Mouse (Mus musculus): ENCODE data around the gene Phf1. TPM values are rescaled to one million over a fixed set of nuclear protein-coding genes. Genes with fewer than 3 reads are reported as not detected.

Phf1 gene
- polyA plus RNA-seq, 1 experiment from 2014 or later = 7.5 TPM

DNA sequence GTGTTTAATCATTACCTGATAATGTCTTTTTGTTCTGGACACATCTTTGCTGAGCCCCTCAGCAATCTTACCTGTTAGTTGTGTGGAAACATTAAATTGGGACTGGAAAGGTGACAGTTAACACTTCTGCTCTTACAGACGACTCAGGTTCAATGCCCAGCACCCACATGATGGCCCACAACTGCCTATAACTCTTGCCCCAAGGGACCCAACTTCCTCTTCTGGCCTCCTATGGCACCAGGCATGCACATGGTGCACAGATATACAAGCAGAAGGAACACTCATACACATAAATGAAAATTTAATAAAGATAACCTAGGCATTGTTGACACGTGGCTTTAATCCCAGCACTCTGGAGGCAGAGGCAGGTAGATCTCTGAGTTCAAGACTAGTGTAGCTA lies 46.6 kb downstream of the Phf1 start:
- Histone ChIP-seq H3K4me1 (ENCODE audit: control insufficient read depth, insufficient read depth, low read length) (peaks cover 13% of the 10 kb centered on the region), H3K4me3 (ENCODE audit: low read length) (no peak overlapping the region), H3K27me3 (ENCODE audit: control insufficient read depth, insufficient read depth, low read length) (no peaks in the 10 kb centered on the region), H3K4me2 (ENCODE audit: low read depth, low read length) (no peak overlapping the region), H3K9ac (ENCODE audit: low read length) (no peak overlapping the region), H3K36me3 (ENCODE audit: control insufficient read depth, insufficient read depth) (peaks cover 32% of the 10 kb centered on the region), H3K27ac (ENCODE audit: low read length) (no peak overlapping the region), H3K9me3 (replicated peaks; ENCODE audit: control insufficient read depth, low read length) (no peaks in the 10 kb centered on the region)
- 62% methylated on average over 2 of the region's 2 CpGs for WGBS
- no peak for ATAC-seq (replicated peaks; ENCODE audit: extremely low read depth, insufficient read depth, low FRiP score)

DNA sequence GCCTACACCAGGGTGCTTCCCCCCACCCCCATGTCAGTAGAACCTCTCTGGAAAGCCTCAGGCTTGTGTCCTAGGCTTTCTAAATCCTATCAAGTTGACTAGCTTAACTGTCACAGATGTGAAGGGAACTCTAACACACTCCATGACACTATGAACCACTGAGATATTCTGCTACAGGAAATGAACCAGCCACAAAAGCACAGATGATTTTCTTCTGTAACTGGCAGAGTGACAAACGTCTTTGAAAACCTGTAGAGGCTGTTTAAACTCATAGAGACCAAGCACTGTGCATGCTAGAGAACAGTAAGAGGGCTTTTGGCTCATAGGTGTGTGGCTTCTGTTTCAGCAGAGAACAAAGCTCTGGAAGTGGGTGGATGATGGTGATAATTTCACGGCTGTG lies 48.2 kb downstream of the Phf1 start:
- Histone ChIP-seq H3K27me3 (ENCODE audit: control insufficient read depth, insufficient read depth, low read length) (no peaks in the 10 kb centered on the region), H3K9me3 (replicated peaks; ENCODE audit: control insufficient read depth, low read length) (no peaks in the 10 kb centered on the region), H3K4me2 (ENCODE audit: low read depth, low read length) (no peak overlapping the region), H3K27ac (ENCODE audit: low read length) (peak overlapping the region; percentile 30; the same call in 1 of the 2 replicates), H3K36me3 (ENCODE audit: control insufficient read depth, insufficient read depth) (peaks cover 16% of the 10 kb centered on the region), H3K9ac (ENCODE audit: low read length) (no peak overlapping the region), H3K4me3 (ENCODE audit: low read length) (no peak overlapping the region), H3K4me1 (ENCODE audit: control insufficient read depth, insufficient read depth, low read length) (0 out of 2 replicates have a peak, but pooled peaks cover 6% of the 10 kb centered on the region)
- WGBS = 50% methylated on average over 2 of the region's 2 CpGs
- ATAC-seq (replicated peaks; ENCODE audit: extremely low read depth, insufficient read depth, low FRiP score) = no peak; the same call in 1 of the 2 replicates

DNA sequence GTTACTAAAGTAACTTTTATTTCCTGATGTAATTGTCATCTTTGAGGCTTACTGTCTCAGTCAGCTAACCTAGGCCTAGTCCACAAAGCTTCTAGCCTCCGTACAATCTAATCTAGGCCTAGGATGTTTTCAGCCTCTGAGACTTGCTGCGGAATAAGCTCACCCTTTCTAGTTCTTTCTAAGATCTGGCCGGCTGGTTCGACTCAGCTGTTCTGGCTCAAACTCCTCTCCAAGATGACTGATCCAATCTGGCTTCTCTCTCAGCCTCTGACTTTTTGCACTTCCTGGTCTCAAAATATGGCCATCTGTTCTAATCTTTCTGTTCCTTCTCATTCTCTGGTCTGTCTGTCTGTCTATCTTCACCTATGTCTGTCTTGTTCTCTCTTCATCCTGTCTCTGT lies 50.5 kb downstream of the Phf1 start:
- Histone ChIP-seq H3K27ac (ENCODE audit: low read length) (no peak overlapping the region), H3K4me1 (ENCODE audit: control insufficient read depth, insufficient read depth, low read length) (0 out of 2 replicates have a peak, but pooled peaks cover 6% of the 10 kb centered on the region), H3K4me2 (ENCODE audit: low read depth, low read length) (no peak overlapping the region), H3K36me3 (ENCODE audit: control insufficient read depth, insufficient read depth) (peaks cover 4% of the 10 kb centered on the region; the same call in 1 of the 2 replicates), H3K4me3 (ENCODE audit: low read length) (no peak overlapping the region), H3K27me3 (ENCODE audit: control insufficient read depth, insufficient read depth, low read length) (no peaks in the 10 kb centered on the region), H3K9ac (ENCODE audit: low read length) (no peak overlapping the region), H3K9me3 (replicated peaks; ENCODE audit: control insufficient read depth, low read length) (no peaks in the 10 kb centered on the region)
- ATAC-seq (replicated peaks; ENCODE audit: extremely low read depth, insufficient read depth, low FRiP score) = no peak
- WGBS = 78% methylated on average over 4 of the region's 4 CpGs

DNA sequence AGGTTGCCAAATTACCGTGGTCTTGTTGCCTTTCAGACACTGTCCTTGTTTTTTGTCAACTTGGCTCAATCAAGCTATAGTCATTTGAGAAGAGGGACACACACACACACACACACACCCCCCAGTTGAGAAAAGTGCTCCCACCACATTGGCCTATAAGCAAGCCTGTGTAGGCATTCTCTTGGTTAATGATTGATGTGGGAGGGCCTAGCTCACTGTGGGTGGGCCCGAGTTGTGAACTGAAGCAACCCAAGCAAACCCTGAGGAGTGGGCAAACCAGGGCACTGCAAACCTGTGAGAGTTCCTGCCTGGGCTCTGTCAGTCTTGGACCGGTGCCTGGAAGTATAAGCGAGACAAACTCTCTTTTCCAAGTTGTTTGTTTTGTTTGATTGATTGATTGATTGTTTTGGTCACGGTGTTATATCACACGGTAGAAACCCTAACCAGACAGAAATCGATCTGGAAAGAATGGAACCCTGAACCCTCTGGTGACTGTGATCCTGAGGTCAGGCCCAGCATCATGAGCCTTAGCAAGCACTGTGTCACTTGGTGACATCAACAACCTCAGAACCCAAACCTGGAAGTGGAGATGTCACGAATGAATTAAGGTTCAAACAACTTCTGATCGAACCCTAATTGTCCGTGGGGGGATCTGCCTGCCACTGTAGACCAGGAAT lies 52.8 kb downstream of the Phf1 start:
- Histone ChIP-seq H3K9me3 (replicated peaks; ENCODE audit: control insufficient read depth, low read length) (no peaks in the 10 kb centered on the region), H3K27me3 (ENCODE audit: control insufficient read depth, insufficient read depth, low read length) (no peaks in the 10 kb centered on the region), H3K4me3 (ENCODE audit: low read length) (no peak overlapping the region), H3K36me3 (ENCODE audit: control insufficient read depth, insufficient read depth) (no peaks in the 10 kb centered on the region), H3K9ac (ENCODE audit: low read length) (no peak overlapping the region), H3K4me1 (ENCODE audit: control insufficient read depth, insufficient read depth, low read length) (0 out of 2 replicates have a peak, but pooled peaks cover 4% of the 10 kb centered on the region), H3K27ac (ENCODE audit: low read length) (no peak overlapping the region), H3K4me2 (ENCODE audit: low read depth, low read length) (no peak overlapping the region)
- 76% methylated on average over 10 of the region's 10 CpGs for WGBS
- ATAC-seq (replicated peaks; ENCODE audit: extremely low read depth, insufficient read depth, low FRiP score) = no peak

Small RNAs within 50 kb of the gene (microRNA-seq; reads per million reads assigned to microRNA genes)
- not detected for gene Gm27775
- gene Mir3083 = not detected
- not detected for gene Mir6968

Other genes with a start within 250 kb of the Phf1 start
- gene Crebrf, start 217.4 kb upstream of the Phf1 start, polyA plus RNA-seq (2015; fragmentation: Nextera tagmentation; extraction: Ambion mirVana) = 5.9 and 6.4 TPM in 2 replicates
- 56.8 and 56.9 TPM in 2 replicates for gene Bnip1, start 152.0 kb upstream of the Phf1 start, polyA plus RNA-seq (2015; fragmentation: Nextera tagmentation; extraction: Ambion mirVana)
- 123 and 132 TPM in 2 replicates for gene Nkx2-5, start 88.0 kb upstream of the Phf1 start, polyA plus RNA-seq (2015; fragmentation: Nextera tagmentation; extraction: Ambion mirVana)
- gene Kifc5b, start 16.0 kb upstream of the Phf1 start, polyA plus RNA-seq (2015; fragmentation: Nextera tagmentation; extraction: Ambion mirVana) = 6.2 and 6.9 TPM in 2 replicates
- 163 and 169 TPM in 2 replicates for gene Cuta, start 6.5 kb downstream of the Phf1 start, polyA plus RNA-seq (2015; fragmentation: Nextera tagmentation; extraction: Ambion mirVana)
- 1.2 and 1.3 TPM in 2 replicates for gene Syngap1, start 8.2 kb downstream of the Phf1 start, polyA plus RNA-seq (2015; fragmentation: Nextera tagmentation; extraction: Ambion mirVana)
- gene Zbtb9, start 40.1 kb downstream of the Phf1 start, polyA plus RNA-seq (2015; fragmentation: Nextera tagmentation; extraction: Ambion mirVana) = 10.0 and 12.0 TPM in 2 replicates
- 5.8 and 6.2 TPM in 2 replicates for gene Bak1, start 96.0 kb downstream of the Phf1 start, polyA plus RNA-seq (2015; fragmentation: Nextera tagmentation; extraction: Ambion mirVana)
- 2.2 and 2.6 TPM in 2 replicates for gene Itpr3, start 124.3 kb downstream of the Phf1 start, polyA plus RNA-seq (2015; fragmentation: Nextera tagmentation; extraction: Ambion mirVana)
- 272 and 283 TPM in 2 replicates for gene Uqcc2, start 200.9 kb downstream of the Phf1 start, polyA plus RNA-seq (2015; fragmentation: Nextera tagmentation; extraction: Ambion mirVana)
- 0.44 and 0.49 TPM in 2 replicates for gene Ip6k3, start 234.7 kb downstream of the Phf1 start, polyA plus RNA-seq (2015; fragmentation: Nextera tagmentation; extraction: Ambion mirVana)